Mouse (Mus musculus): Measurements from ENCODE around the gene Eif5a2.
A peak's percentile ranks its signal among the peaks of the same experiment; 100 is the strongest.

Eif5a2 gene

DNA sequence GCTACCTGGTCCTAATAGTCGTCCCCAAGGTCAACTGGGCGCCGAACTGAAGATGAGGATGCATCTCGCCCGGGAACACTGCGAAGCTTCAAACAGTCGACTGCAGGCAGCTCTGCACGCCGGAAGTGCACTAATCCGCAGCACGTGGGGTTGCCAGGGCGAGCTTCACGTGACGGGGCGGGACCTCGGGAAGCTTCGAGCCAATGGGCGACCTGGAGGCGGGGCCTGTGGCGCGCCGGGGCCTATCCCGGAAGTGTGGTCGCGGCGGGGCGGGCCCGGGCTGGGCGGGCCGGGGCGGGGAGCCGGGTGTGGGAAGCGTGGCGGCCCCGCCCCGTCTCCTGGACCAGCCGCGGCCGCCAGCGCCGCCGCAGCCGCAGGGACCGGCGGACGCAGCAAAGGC is at the start of gene Eif5a2:
Eif5a2 (plus strand) TSS at position 283 of the 400 bp plus-strand sequence.
- DNase-seq (ENCODE audit: low spot score in 2 of 2): peak; percentile 91 to 94

DNA sequence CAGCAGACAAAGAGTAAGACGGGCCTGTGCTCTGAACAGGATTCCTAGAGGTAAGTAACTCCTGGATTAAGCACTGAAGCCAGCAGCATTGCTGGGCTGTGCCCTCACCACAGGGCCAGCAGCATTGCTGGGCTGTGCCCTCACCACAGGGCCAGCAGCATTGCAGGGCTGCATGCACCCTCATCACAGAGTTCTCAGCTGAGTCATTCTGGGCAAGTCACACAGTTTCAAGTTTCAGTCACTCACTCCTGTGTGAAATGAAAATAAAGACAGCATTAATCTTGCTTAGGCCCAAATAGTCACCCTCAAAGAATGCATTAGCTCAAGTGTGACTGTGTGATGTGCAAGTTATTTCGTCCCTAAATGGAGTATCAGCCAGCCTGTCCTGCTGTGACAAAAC is 46.4 kb upstream of the Eif5a2 start:
- no peak for DNase-seq (ENCODE audit: low spot score in 2 of 2)

DNA sequence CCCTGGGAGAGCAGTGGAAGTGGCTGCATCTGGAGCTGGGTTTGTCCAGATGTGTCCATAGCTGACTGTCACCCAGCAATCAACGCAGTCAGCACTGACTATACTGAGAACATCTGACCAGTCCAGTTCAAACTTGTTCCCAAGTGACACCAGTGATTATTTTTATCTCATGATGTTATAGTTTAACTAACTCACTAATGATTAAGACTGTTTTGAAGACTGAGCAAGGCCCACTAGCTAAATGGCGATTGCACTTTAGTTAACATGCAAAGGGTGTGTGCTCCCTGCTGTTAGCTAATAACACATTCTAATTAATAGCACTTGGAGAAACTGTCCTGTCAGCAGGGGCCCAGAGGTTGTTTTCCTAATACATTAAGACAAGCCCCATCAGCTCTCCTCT is 44.1 kb upstream of the Eif5a2 start:
- no peak for DNase-seq (ENCODE audit: low spot score in 2 of 2)

DNA sequence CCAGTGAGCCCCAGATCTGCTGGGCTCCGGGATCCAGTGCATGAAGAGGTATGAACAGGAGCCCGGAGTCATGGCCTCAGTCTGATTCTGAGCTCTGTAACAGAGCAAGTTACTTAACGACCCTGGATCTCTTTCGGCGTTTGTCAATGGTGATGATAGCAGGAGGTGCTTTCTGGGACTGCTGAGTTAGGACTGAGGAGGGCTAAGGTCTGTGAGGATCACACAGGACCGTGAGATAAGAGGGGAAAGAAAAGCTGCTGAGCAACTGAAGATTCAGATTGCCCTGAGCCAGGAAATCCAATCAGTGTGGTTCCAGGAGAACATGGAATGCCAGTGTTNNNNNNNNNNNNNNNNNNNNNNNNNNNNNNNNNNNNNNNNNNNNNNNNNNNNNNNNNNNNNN is 40.7 kb upstream of the Eif5a2 start:
- DNase-seq (ENCODE audit: low spot score in 2 of 2): no peak

DNA sequence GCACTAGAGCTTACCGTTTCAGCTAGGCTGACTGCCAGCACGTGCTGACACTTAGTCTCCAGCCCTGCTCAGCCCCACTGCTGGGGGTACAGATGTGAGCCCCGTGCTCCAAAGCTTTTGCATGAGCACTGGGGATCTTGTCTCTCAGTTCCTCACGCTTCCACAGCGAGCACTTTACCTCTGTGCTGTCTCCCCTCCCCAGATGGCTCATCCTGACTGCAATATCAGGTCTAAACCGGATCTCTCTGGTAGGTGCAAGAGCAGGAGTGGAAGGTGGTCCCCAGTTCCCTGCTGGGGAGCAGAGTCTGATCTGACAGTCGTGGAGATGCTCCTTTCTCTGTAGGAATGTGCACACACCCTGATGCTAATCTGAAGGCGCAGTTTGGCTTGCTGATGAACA is 37.8 kb upstream of the Eif5a2 start:
- DNase-seq (ENCODE audit: low spot score in 2 of 2): no peak

DNA sequence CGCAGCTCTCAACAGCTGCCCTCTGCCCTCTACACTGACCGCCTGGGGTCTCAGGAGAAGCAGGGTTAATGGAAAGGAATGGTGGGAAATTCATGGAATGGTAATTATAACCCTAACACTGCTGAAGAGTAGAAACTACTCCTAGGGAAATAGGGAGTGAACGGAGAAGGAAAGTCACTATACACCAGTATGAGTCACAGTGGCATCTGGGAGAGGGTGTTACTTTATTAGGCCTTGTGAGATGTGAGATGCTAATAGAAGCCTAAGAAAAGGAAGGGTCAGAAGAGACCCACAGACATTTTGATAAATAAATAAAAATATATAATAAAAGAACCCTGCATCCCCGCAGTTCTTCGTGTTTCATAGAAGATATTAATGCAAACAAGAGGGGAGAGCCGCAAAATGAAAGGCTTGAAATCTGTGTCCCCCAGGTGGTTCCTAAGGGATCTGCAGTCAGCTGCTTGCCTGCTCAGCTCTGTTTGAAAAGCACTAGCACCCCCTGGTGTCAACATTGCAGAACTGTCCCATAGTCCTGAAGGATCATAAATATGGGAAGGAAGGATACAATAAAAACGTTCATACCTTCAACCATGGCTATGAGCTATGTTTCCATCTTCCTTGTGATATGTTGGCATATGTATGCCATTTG is 35.1 kb upstream of the Eif5a2 start:
- DNase-seq (ENCODE audit: low spot score in 2 of 2): peak; percentile 34 to 56

DNA sequence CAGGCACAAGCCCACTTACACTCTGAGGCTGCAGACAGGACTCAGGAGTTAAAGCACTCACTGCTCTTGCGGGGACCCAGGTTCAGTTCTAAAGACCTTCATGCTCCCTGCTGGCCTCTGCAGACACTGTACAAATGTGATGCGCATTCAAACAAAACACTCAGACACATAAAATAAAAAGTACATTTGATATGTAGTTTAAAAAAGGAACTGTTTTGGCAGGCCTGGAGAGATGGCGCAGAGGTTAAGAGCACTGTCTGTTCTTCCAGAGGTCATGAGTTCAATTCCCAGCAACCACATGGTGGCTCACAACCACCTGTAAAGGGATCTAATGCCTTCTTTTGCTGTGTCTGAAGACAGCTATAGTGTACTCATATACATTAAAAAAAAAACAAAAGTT is 32.9 kb upstream of the Eif5a2 start:
- DNase-seq (ENCODE audit: low spot score in 2 of 2): no peak

DNA sequence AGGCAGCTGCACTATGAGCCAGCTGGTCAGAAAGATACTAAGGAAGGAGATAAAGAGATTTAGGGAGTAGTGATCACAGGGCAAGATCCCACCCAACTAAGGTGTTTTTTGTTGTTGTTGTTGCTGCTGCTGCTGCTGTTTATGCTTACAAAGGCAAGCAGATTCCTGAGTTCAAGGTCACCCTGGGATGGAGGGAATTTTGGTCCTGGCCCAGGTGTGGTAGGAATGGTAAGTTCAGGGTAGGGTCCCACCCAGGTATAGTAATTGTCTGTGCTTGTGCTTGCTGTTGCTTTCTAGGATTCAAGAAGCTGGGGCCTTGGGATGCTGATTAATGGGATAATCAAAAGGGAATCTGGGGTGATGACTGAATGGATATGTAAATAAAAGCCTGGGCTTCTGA is 32.1 kb upstream of the Eif5a2 start:
- DNase-seq (ENCODE audit: low spot score in 2 of 2): no peak

DNA sequence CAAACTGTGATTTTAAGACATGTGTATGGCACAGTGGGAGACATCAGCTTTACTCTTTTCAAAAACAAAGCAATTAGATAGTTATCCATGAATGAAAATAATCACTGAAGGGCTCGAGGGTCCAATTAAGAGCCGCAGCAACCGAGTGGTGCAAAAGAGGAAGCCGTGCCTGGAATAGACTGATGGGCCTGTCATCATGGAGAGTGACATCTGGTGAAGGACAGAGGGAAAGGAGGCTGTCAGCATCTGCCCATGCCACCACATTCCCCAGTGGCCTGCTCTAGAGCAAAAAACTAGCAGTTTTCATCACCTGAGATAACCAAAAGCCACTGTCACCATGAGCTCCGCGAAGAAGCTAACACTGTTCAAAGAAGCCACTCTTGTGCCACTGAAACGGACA is 25.6 kb upstream of the Eif5a2 start:
- DNase-seq (ENCODE audit: low spot score in 2 of 2): no peak

DNA sequence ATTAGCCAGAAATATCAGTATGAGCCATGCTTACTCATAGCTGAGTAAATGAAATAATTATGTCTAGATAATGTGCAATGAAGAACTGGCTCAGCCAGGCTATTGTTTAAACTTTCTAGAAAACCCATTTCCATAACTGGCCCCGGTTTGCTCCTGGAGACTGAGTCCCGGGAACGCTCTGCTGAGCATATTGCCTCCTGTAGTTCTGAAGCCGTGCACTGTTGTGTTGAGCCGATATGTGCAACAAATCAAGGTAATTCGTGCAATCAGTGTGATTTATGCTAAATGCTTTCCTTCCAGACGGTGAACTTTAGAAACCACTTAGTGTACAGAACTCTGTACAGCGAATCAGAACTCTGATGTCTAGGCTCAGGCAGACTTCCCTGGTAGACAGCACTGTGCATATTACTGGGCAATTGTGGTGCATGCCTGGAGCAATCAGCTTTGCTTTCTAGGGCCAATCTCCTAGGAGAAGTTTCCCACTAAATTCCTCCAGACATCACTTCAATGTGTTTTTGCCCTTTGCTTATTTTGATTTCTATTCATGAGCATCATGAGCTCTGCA is 19.8 kb upstream of the Eif5a2 start:
- DNase-seq (ENCODE audit: low spot score in 2 of 2): no peak

DNA sequence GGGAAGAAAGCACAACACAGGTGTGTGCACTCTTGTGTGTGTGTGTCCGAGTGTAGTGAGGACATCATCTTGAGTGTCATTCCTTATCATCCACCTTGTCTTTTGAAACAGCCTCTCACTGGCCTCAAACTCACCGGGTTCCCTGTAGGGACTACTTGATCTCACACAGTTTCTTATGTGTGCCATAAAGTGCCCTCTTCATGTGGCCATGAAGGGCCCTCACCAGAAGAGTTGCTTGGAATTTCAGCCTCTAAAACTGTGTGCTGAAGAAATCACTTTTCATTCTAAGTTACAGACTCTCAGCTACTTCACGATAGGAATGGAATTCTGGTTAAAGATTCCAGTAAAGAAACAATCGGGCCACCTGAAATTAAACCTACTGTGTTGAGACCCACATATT is 14.1 kb upstream of the Eif5a2 start:
- no peak for DNase-seq (ENCODE audit: low spot score in 2 of 2)

DNA sequence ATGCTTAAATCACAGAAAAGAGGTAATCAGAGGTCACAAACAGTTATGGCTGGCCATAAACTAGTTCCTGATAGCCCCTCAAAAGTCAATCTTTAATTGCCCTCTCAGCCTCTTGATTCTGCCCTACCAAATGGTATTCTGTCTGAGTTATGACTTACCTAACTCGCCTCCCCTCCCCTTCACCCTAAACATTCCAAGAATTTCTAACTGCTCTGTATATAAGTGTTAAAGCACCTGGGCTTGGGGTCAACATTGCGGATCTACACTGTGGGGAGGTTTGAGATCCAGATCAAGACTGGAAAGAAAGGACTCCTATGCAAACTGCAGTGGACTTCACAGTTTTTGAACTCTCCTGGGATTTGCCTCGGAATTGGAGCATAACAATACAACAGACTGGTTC is 12.9 kb upstream of the Eif5a2 start:
- DNase-seq (ENCODE audit: low spot score in 2 of 2): no peak

DNA sequence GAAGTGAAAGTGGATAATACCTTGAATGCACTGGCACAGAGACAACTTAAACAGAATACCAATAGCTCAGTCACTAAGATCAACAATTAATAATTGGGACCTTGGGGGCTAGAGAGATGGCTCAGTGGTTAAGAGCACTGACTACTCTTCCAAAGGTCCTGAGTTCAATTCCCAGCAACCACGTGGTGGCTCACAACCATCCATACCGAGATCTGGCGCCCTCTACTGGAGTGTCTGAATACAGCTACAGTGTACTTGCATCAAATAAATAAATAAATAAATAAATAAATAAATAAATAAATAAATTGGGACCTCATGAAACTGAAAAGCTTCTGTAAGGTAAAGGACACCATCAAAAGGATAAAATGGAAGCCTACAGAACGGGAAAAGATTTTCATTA is 8.2 kb upstream of the Eif5a2 start:
- peak in 1 of 2 experiments; percentile 9 for DNase-seq (ENCODE audit: low spot score in 2 of 2)

DNA sequence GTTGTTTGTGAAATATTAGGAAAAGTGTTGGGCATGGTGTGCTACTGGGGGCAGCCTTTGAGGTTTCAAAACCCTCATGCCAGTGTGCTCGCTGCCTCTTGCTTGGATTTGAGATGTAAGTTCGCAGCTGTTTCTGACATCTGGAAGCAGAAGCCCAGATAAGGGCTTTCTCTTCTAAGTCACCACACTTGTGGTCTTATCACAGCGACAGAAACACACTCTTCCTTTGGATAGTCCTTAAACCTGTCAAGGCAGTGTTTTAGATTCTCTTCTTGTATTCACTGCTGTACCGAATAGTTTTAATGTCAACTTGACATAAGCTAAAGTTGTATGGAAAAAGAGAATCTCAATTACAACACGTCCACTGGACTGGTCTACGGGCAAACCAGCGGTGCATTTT is 5.7 kb upstream of the Eif5a2 start:
- no peak for DNase-seq (ENCODE audit: low spot score in 2 of 2)

DNA sequence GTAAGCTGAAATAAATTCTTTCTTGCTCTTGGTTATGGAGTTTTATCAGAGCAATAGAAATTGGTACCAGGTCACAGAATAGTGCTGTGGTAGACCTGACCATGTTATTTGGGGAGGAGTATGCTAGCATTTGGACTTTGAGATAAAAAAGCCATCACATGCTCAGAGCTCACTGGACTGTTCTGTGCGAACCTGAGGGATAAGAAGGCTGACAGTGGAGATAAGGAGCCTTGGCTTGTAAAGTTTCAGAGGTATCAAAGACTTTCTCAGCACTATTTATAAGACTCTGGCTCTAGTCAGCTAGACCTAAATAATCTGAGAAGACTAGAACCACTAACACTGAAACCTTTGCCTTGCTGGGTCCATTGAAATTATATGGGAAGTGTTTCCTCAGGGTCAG is 5.1 kb upstream of the Eif5a2 start:
- no peak for DNase-seq (ENCODE audit: low spot score in 2 of 2)

DNA sequence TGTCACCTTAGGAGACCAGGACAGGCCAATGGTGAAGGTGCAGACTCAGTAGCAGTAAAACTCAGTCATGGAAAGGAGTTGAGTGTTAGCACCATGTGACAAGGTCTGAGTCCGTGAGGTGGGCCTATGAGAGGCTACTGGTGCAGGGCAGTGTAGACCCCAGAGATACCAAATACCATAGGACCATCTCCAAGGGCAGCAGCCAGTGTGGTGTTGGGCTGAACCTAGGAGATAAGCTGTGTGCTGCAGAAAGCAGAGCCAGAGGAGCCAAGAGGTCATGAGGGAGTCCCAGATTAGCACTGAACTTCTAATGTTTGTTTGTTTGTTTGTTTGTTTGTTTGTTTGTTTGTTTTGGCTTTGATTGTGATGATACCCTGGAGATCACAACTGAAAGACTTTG is 4.6 kb upstream of the Eif5a2 start:
- DNase-seq (ENCODE audit: low spot score in 2 of 2): no peak

DNA sequence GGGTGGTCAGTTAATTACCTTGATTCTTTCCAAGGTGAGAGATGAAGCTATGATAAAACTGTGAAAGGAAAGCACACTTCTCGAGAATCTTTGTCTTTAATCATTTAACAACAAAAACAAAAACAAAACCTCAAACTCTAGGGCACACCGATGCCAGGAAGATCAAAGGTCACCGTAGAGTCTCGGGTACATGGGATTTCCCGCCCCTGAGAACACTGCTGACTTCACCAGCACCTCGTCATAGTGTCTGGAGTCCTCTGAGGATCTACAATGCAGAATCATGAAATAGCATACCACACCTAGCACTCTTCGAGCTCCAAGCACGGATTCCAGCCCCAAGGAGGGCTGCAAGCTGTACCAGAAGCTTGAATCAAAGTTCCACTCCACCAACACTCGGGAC is 565 bp upstream of the Eif5a2 start:
- no peak for DNase-seq (ENCODE audit: low spot score in 2 of 2)

DNA sequence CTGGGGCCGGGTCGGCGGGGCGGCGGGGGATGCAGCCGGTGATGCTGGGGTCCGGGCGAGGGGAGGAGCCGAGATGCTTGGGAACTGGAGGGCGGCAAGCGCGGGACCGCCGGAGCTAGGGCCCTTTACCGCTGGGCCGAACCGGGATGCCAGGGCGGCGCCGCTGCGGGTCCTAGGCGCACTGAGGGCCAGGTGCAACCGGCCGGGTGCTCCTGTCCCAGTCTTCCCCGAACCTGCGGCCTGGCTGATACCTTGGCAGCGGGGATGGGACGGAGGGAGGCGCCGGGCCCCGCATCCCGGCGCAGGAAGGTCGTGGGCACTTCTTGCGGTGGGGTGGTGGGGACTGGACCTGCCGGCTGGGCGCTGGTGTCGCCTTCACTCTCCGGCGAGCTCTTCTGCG is 346 bp downstream of the Eif5a2 start:
- DNase-seq (ENCODE audit: low spot score in 2 of 2): no peak

DNA sequence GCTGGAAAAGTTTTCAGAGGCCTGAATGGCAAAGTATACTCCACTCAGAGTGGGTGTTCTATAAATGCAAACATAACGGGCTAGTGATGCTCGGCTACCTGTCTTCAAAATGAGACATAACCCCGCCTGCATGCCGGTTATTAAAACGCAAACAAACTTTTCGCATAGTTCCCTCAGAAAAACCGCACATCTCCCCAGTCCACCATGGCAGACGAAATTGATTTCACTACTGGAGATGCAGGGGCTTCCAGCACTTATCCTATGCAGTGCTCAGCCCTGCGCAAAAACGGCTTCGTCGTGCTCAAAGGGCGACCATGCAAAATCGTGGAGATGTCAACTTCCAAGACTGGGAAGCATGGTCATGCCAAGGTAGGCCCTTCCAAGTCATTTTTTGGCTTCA is 772 bp downstream of the Eif5a2 start:
- no peak for DNase-seq (ENCODE audit: low spot score in 2 of 2)

DNA sequence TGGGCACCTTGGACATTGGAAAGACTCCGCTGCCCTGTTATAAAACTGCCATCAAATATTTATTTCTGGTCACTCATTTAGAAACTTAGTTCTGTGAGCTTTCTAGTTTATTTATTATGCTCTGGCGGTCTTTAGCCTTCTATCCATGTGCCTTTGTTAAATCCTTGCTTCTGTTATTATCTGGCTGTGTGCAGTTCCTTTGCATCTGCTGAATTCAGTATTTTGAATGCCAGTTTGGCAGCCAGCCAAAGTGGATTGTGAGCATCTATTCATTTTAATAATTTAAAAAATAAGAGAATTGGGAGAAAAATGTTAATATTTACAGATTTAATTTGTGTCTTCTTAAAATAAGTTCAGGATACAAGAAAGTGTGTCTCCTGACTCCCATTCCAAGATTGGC is 3.1 kb downstream of the Eif5a2 start:
- DNase-seq (ENCODE audit: low spot score in 2 of 2): no peak

DNA sequence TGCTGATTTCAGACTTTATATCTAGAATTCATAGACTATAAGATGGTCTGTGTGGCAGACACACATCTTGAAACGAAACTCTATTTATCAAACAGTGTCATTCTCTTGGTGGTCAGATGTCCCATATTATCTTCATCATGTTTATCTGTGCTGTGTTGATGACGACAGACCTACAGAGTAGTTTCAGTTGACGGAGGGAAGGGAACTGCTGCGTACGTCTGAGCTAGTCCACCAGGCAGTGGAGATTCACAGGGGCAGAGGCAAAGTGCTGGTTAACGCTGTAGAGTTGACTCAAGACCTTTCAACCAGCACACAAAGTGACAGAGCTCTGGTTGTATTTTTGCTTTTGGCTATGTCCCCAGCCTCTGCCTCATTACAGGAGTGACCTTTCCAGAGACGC is 13.8 kb downstream of the Eif5a2 start:
- no peak for DNase-seq (ENCODE audit: low spot score in 2 of 2)

DNA sequence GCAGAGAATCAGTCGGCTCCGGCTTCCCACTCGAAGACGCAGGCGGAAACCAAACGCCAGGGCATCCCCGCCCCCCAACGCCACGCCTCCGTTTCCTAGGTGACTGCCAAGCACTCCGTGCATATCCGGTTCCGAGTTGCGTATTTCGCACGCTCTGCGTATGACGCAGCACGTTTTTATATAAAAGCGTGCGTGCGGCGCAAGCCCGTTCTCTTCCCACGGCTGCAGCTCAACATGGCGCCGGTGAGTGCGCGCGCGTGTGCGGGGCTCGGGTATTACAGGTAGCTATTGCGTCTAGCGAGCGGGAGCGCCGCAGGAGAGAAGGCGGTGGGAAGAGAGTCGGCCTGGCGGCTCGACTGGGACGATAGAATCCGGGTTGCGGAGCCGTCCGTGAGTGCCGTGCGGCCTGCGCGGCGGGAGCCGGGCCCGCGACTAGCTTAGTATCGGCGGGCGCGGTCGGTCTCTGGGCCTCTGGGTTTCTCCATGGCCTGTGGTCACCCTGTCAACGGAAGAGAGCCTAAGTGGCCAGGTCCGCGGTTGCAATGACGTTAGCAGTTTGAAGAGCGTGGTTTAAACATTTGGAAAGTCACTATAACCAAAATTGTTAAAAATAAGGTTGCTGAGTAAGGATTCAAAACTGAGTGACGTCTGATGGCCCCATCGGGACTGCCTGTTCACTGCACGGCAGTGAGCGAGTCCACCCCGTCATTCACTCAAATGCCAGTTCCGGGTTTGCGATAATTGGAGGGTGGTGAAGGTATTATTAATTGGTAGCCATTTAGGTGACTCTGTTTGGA is 24.4 kb downstream of the Eif5a2 start, which contains the start of gene Rpl22l1:
Rpl22l1 (plus strand) TSS at position 136 of the 797 bp plus-strand sequence.
- DNase-seq (ENCODE audit: low spot score in 2 of 2): peak; percentile 98

DNA sequence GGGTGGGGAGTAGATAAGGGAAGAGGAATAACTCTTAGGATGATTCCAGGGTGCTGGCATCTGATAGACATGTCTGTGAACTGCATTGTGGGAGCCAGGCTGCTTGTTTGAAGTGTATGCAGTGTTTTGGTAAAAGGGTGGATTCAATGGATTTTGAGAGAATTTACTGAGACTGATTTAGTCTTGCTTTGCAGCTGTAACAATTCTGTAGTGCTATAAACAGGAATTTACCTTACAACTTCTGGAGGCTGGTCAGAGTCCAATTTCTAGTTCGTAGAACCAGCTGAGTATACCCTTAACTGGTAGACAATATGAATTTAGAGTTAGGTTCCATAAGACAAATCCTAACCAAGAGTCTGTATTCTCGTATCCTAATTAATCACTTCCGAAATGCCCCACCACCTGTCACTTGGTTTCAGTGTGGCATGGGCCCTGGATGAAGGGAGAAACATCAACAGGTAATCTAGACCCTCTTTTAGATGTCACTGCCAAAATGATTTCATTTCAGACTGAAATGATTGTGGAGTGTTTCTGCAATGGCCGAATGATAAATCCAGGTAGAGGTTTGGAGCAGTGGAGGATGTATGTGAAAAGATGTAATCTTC is 27.1 kb downstream of the Eif5a2 start:
- no peak for DNase-seq (ENCODE audit: low spot score in 2 of 2)

Data from natural killer cell, adult 2 months (primary cell).